Mouse (Mus musculus) embryonic fibroblast, embryonic 13.5 days (primary cell): ENCODE results near the gene Krt90.

Source experiments
- CTCF ChIP-seq: IDR thresholded peaks from 2 replicates; pipeline ENCODE4 v1.5.1; 2011; ENCODE audit warnings: mild to moderate bottlenecking, control low read depth, low read length, moderate library complexity, borderline replicate concordance; ENCODE audit not compliant: insufficient read depth
- POLR2A ChIP-seq: IDR thresholded peaks from 2 replicates; pipeline ENCODE4 v1.6.1; 2011; ENCODE audit warnings: low read depth, mild to moderate bottlenecking, control low read depth, low read length, moderate library complexity

DNA sequence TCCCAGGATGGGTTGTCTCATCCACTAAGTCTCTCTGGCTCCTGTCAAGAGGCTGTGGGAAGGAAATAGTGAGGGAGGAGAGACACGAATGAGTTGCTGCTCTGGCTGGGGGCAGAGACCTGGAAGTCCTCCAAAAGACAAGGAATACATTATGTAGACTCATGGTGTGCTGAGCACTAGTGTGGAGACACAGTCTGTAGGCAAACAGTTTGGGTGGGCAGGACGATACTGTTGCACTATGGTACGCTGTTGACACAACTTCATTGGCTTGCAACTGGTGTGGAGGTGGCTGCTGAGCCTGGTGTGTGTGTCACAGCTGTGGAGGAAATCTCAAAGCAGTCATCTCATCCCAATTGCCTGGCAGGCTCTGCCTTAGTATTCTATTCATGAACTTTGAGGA is 19.0 kb upstream of the Krt90 start:
- TF ChIP-seq CTCF, result no peak
- TF ChIP-seq POLR2A, result no peak
